Mouse (Mus musculus) neural tube, embryonic 13.5 days (tissue): ENCODE measurements around the gene Zfhx3. TPM values are rescaled to one million over a fixed set of nuclear protein-coding genes. Genes with fewer than 3 reads are reported as not detected.

ENCODE experiments used
- ATAC-seq: fragments of 200-750 bp; cut with Nextera tagmentation; 2 replicates; pipeline ENCODE4 v1.8.0; 2017; ENCODE audit warnings: low read depth, mild to moderate bottlenecking, moderate TSS enrichment, moderate library complexity
- H3K27ac ChIP-seq: fragments of 300-500 bp; sonication (generic); replicated peaks from 2 replicates; pipeline ENCODE4 v1.5.1; 2015; ENCODE audit warnings: moderate library complexity, mild to moderate bottlenecking, inconsistent platforms
- H3K27me3 ChIP-seq: fragments of 300-500 bp; sonication (generic); 2 replicates; pipeline ENCODE4 v1.6.1; 2015; ENCODE audit warnings: mild to moderate bottlenecking, inconsistent platforms
- H3K36me3 ChIP-seq: fragments of 300-500 bp; sonication (generic); 2 replicates; pipeline ENCODE4 v1.6.1; 2015; ENCODE audit warnings: mild to moderate bottlenecking, inconsistent platforms
- H3K4me1 ChIP-seq: fragments of 300-500 bp; sonication (generic); replicated peaks from 2 replicates; pipeline ENCODE4 v1.6.1; 2015; ENCODE audit warnings: inconsistent platforms
- H3K4me2 ChIP-seq: fragments of 300-500 bp; sonication (generic); 2 replicates; pipeline ENCODE4 v1.6.1; 2015; ENCODE audit warnings: inconsistent platforms, mild to moderate bottlenecking, moderate library complexity
- H3K4me3 ChIP-seq: fragments of 300-500 bp; sonication (generic); 2 replicates; pipeline ENCODE4 v1.5.1; 2015; ENCODE audit warnings: mild to moderate bottlenecking, inconsistent platforms
- H3K9ac ChIP-seq: fragments of 300-500 bp; sonication (generic); 2 replicates; pipeline ENCODE4 v1.6.1; 2015; ENCODE audit warnings: moderate library complexity, mild to moderate bottlenecking, inconsistent platforms
- H3K9me3 ChIP-seq: fragments of 300-500 bp; sonication (generic); 2 replicates; pipeline ENCODE4 v1.6.1; 2016; ENCODE audit warnings: inconsistent platforms
- WGBS: fragments of 180-500 bp; shearing (Covaris S2); methylation state at CpG from one replicate; pipeline ENCODE4 v1.1.7; 2015; 5-methylcytosine and 5-hydroxymethylcytosine counted together
- polyA plus RNA-seq: library from polyadenylated mRNA; unstranded; fragments of >200 nt; fragmentation: Nextera tagmentation; extraction: Ambion mirVana; gene quantifications from 2 replicates; pipeline ENCODE4 v1.2.1, GENCODE M21; 2015

Gene Zfhx3
- polyA plus RNA-seq, 1 experiment from 2014 or later: 28.2 TPM

DNA sequence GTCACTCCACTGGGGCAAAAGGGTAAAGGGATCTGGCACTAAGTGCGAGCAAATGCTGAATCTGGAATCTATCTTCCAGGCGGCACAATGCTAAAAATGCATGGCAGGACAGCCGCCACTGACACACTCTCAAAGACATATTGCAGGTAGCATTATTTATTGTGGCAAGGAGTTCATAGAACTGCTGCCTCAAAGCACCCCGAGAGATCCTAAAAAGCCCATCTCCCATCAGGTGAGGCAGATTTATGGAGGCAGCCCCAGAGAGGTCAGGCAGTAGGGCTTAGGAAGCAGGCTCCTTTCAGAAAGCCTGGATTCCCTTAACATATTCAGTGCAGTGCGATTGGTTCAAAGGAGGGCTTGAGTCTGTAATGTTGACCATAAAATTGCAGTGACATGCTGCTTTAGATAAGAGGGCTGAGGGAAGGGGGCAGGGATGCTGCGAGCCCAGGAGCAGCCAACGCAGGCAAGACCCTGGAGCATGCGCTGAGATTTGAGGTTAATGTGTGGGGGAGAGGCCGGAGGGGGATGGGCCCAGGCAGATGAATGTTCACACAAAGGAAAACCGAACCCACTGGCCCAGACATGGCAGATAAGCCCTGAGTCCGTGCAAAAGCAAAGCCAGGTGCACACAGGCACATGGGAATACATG lies 538.8 kb downstream of the Zfhx3 start:
- Histone ChIP-seq H3K27ac (peak overlapping the region; percentile 92), H3K4me1 (peaks cover 21% of the 10 kb centered on the region), H3K9ac (peak overlapping the region; percentile 35; the same call in 1 of the 2 replicates), H3K4me3 (no peak overlapping the region), H3K9me3 (no peaks in the 10 kb centered on the region), H3K27me3 (no peaks in the 10 kb centered on the region), H3K4me2 (no peak overlapping the region), H3K36me3 (no peaks in the 10 kb centered on the region)
- peak; percentile 96 for ATAC-seq
- 21% methylated on average over 11 of the region's 11 CpGs for WGBS

DNA sequence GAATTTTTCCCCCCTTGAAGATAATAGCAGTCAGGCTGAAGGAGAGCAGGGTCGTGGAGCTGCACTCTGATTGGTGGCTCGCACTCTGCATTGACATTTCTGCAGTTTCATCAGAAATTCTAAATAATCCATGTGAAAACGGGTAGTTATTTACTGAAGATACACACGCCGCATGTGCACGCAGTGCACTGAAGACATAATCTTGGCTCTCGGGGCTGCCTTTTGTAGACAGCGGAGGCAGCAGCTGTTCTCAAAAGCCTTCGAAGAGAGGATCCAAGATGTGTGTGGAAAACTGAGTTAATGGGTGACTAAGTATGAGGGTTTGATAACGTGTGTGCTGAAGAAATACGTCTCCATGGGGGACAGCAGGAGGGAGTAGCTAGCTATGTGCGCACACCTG lies 553.7 kb downstream of the Zfhx3 start:
- H3K4me3 ChIP-seq: no peak overlapping the region
- no peaks in the 10 kb centered on the region for H3K36me3 ChIP-seq
- H3K9ac ChIP-seq: peak overlapping the region; percentile 9; the same call in 1 of the 2 replicates
- no peak for ATAC-seq
- no peak overlapping the region for H3K4me2 ChIP-seq
- H3K27me3 ChIP-seq: peaks cover 17% of the 10 kb centered on the region
- peaks cover 18% of the 10 kb centered on the region for H3K4me1 ChIP-seq
- H3K27ac ChIP-seq: peak overlapping the region; percentile 62
- WGBS: 68% methylated on average over 12 of the region's 12 CpGs
- no peaks in the 10 kb centered on the region for H3K9me3 ChIP-seq

- Histone ChIP-seq H3K27ac (no peak overlapping the region), H3K27me3 (peaks cover 77% of the 10 kb centered on the region), H3K4me3 (no peak overlapping the region), H3K4me1 (peaks cover 10% of the 10 kb centered on the region), H3K9me3 (no peaks in the 10 kb centered on the region), H3K4me2 (no peak overlapping the region), H3K36me3 (no peaks in the 10 kb centered on the region), H3K9ac (no peak overlapping the region)
- ATAC-seq: no peak
- WGBS: 81% methylated on average over 3 of the region's 3 CpGs
Observed at GRCm38 (mm10) chr8:108506779-108507178, 564.3 kb downstream of the Zfhx3 start.

GRCm38 (mm10) chr8:108507769-108508168 lies 565.3 kb downstream of the Zfhx3 start:
- ATAC-seq: no peak
- WGBS: 90% methylated on average over 3 of the region's 3 CpGs
- Histone ChIP-seq H3K27me3 (peaks cover 81% of the 10 kb centered on the region), H3K9ac (no peak overlapping the region), H3K9me3 (no peaks in the 10 kb centered on the region), H3K36me3 (no peaks in the 10 kb centered on the region), H3K4me2 (no peak overlapping the region), H3K4me3 (no peak overlapping the region), H3K4me1 (peaks cover 10% of the 10 kb centered on the region), H3K27ac (no peak overlapping the region)

- H3K27ac ChIP-seq: no peak overlapping the region
- WGBS: 21% methylated on average over 14 of the region's 14 CpGs
- peak; percentile 96 for ATAC-seq
Observed at GRCm38 (mm10) chr8:108510641-108511325, 568.3 kb downstream of the Zfhx3 start.

GRCm38 (mm10) chr8:108518116-108518515 lies 575.7 kb downstream of the Zfhx3 start:
- no peak for ATAC-seq
- H3K27ac ChIP-seq: no peak overlapping the region
- H3K9me3 ChIP-seq: no peaks in the 10 kb centered on the region
- no peaks in the 10 kb centered on the region for H3K4me1 ChIP-seq
- WGBS: 87% methylated on average over 7 of the region's 7 CpGs
- peaks cover 74% of the 10 kb centered on the region for H3K27me3 ChIP-seq
- no peak overlapping the region for H3K4me2 ChIP-seq
- no peak overlapping the region for H3K4me3 ChIP-seq
- H3K9ac ChIP-seq: no peak overlapping the region
- no peaks in the 10 kb centered on the region for H3K36me3 ChIP-seq

More at GRCm38 (mm10) chr8:108510641-108511325, 568.3 kb downstream of the Zfhx3 start:
- H3K36me3 ChIP-seq: no peaks in the 10 kb centered on the region
- H3K4me2 ChIP-seq: no peak overlapping the region
- H3K9ac ChIP-seq: 0 out of 2 replicates have a peak overlapping the region, but pooled peaks have one; percentile 2
- peaks cover 10% of the 10 kb centered on the region for H3K4me1 ChIP-seq
- no peaks in the 10 kb centered on the region for H3K9me3 ChIP-seq
- H3K4me3 ChIP-seq: no peak overlapping the region
- peaks cover 82% of the 10 kb centered on the region for H3K27me3 ChIP-seq

DNA sequence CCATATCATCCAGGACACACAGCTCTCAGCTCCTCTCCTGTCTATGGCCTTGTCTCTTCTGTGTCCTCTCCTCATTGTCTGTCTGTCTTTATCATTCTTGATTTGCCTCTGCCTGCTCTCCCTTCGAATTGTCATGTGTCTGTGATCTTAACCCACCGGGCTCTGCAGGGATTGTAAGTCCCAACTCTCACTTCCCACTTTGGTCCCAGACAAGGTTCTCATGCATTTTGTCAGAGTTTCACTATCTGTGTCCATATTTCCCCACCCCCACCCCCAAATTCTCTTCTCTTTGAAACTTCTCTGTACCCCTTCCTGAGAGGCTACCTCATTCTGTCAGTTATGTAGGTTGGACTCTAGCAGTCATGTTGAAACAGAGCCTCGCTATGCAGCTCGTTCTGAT lies 579.6 kb downstream of the Zfhx3 start:
- Histone ChIP-seq H3K4me3 (no peak overlapping the region), H3K27me3 (peaks cover 46% of the 10 kb centered on the region), H3K4me1 (no peaks in the 10 kb centered on the region), H3K27ac (no peak overlapping the region), H3K36me3 (no peaks in the 10 kb centered on the region), H3K9ac (no peak overlapping the region), H3K4me2 (no peak overlapping the region), H3K9me3 (no peaks in the 10 kb centered on the region)
- WGBS: 88% methylated on average over 4 of the region's 4 CpGs
- no peak for ATAC-seq

DNA sequence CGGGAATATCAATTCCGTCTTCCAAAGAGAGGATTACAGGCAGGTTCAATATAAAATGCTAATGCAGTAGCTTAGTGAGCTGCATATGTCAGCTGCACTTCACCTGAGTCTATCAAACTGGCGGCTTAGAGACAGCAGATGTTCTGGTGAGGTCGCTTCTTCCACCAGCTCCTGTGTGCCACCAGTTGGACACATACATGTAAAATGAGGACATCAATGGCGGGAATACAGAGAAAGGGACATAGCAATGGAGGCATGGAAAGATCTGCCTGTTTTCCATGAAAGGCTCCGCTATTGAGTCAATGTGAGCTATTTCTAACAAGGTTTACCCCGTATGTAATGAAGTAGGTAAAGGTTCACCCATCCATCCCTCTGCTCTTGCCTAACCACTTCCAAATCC lies 587.0 kb downstream of the Zfhx3 start:
- H3K27me3 ChIP-seq: peaks cover 6% of the 10 kb centered on the region; the same call in 1 of the 2 replicates
- H3K27ac ChIP-seq: no peak overlapping the region
- no peaks in the 10 kb centered on the region for H3K9me3 ChIP-seq
- 82% methylated on average over 7 of the region's 7 CpGs for WGBS
- no peak for ATAC-seq
- H3K4me2 ChIP-seq: no peak overlapping the region
- no peaks in the 10 kb centered on the region for H3K36me3 ChIP-seq
- H3K4me1 ChIP-seq: no peaks in the 10 kb centered on the region
- no peak overlapping the region for H3K4me3 ChIP-seq
- no peak overlapping the region for H3K9ac ChIP-seq

DNA sequence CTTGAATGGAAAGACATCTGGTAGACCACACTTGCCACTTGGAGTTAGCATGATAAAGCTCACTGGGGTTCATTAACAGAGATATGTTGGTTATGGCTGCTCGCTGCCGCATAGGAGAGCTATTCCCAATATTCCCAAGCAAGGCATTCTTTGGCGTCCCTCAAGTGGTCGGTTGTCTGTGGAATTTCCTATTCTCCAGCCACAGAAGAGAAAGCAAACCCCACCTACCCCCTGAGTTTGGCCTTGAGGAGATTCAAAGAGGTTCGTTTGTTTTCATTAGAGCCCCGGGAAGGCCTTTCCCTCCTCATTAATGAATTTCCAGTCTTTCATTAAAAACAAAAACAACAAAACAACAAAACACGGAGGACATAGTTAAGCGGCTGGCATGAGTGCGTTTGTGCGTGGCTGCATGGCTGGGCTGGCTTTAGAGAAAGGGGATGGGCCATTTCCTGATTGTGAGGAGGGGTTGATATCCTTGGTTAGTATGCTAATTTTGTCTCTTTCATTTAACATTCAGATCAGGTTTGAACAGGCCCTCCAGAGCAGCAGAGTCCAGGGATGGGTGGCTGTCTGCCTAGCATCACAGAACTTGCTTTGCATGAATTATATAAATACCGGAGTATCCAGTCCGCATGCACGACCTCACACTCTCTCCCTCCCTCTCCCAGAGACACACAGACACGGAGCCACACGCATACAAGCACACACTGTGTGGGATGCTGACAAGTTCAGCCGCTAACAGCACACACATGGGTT lies 592.9 kb downstream of the Zfhx3 start:
- H3K9me3 ChIP-seq: no peaks in the 10 kb centered on the region
- WGBS: 57% methylated on average over 16 of the region's 16 CpGs

GRCm38 (mm10) chr8:108536186-108536585 lies 593.7 kb downstream of the Zfhx3 start:
- no peaks in the 10 kb centered on the region for H3K36me3 ChIP-seq
- H3K4me2 ChIP-seq: peak overlapping the region; percentile 55
- peaks cover 50% of the 10 kb centered on the region for H3K4me1 ChIP-seq
- peak overlapping the region; percentile 31 for H3K4me3 ChIP-seq
- peak overlapping the region; percentile 86 for H3K27ac ChIP-seq
- 74% methylated on average over 7 of the region's 7 CpGs for WGBS
- ATAC-seq: no peak
- H3K27me3 ChIP-seq: no peaks in the 10 kb centered on the region
- no peaks in the 10 kb centered on the region for H3K9me3 ChIP-seq
- H3K9ac ChIP-seq: peak overlapping the region; percentile 64; the same call in 1 of the 2 replicates

More for the DNA sequence above, 592.9 kb downstream of the Zfhx3 start:
- no peaks in the 10 kb centered on the region for H3K27me3 ChIP-seq
- peak overlapping the region; percentile 86; the same call in 1 of the 2 replicates for H3K27ac ChIP-seq
- no peak overlapping the region for H3K9ac ChIP-seq
- H3K4me1 ChIP-seq: peaks cover 50% of the 10 kb centered on the region
- ATAC-seq: peak; percentile 57; the same call in 1 of the 2 replicates
- H3K4me2 ChIP-seq: peak overlapping the region; percentile 55
- no peaks in the 10 kb centered on the region for H3K36me3 ChIP-seq
- peak overlapping the region; percentile 31 for H3K4me3 ChIP-seq

DNA sequence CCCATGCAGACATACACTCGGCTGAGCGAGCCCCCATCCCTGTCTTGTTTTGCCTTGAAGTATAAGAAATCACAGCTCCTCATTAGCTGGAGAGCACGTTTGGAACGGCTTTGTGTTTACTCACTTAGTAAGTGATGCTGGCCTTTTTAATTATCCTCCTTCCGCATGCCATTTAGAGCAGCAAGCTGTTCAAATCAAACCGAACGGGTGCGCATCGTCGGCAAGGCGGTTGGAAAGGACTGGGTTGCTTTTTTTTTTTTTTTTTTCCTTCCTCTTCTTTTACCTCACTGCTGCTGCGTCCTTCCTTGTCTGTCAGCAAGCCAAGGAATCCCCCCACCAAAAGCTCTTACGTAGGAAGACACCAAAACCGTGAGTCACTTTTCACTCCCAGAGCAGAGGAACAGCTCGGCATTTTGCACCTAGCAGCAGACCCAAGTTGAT lies 594.5 kb downstream of the Zfhx3 start:
- H3K27ac ChIP-seq: peak overlapping the region; percentile 86
- no peak for ATAC-seq
- H3K4me1 ChIP-seq: peaks cover 50% of the 10 kb centered on the region
- H3K36me3 ChIP-seq: no peaks in the 10 kb centered on the region
- H3K4me3 ChIP-seq: peak overlapping the region; percentile 31
- 38% methylated on average over 15 of the region's 15 CpGs for WGBS
- peak overlapping the region; percentile 55 for H3K4me2 ChIP-seq
- peak overlapping the region; percentile 64 for H3K9ac ChIP-seq
- H3K27me3 ChIP-seq: no peaks in the 10 kb centered on the region
- H3K9me3 ChIP-seq: no peaks in the 10 kb centered on the region
